Mouse (Mus musculus) heart, adult 9 months (tissue): ENCODE measurements around the gene Tomm6.
A peak's percentile ranks its signal among the peaks of the same experiment; 100 is the strongest.

Experiments used
- DNase-seq, 2 experiments: peaks; one replicate each; pipeline ENCODE4 v3.0.0; 2022; ENCODE audit warnings: low spot score in 2 of 2

Gene Tomm6

DNA sequence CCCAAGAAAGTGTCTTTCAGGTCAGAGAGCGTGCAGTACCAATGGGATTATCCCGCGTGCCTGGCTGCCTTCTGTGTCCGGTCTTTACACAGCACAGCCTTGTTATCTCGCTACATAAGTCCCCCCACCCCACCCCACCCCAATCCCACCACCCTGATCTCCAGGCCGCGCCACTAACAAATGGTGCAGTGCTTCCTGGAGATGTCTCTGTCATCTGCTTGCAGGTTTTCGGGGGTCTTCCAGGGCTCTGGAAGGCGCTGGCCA lies at the start of gene Tomm6:
TSS of gene Tomm6 (minus strand) at position 43 of the 264 bp plus-strand sequence.
- DNase-seq, result no peak

GRCm38 (mm10) chr17:47737271-47738065 lies 49.3 kb upstream of the Tomm6 start:
- DNase-seq, result peak; percentile 93

GRCm38 (mm10) chr17:47736856-47737255 lies 48.7 kb upstream of the Tomm6 start, which contains the start of gene Tfeb:
Gene Tfeb (plus strand): TSS chr17:47737030.
- peak; percentile 91 to 97 for DNase-seq

DNA sequence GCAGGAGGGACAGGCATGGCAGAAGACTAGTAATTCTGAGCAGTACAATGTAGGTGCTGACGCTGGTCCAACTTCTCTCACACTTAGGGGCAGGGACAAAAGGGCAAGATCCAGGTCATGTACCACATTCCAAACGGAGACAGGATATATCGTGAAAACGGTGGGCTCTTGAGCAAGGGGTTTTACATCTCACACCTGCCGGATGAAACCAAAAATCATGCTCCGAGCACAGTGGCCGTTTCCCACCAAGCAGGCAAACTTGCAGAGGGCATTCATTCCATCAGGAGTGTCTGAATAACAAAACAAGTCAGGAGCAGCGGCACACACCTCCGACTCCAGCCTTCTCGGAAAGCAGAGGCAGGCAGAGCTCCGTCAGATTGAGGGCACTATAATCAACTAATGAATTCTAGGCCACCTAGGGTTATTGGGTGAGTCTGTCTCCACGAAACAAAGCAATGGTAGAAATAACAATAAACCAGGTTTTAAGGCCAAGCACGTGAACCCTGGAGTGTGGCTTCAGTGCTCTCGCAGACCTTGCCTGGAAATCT lies 47.4 kb upstream of the Tomm6 start:
- DNase-seq, result no peak

DNA sequence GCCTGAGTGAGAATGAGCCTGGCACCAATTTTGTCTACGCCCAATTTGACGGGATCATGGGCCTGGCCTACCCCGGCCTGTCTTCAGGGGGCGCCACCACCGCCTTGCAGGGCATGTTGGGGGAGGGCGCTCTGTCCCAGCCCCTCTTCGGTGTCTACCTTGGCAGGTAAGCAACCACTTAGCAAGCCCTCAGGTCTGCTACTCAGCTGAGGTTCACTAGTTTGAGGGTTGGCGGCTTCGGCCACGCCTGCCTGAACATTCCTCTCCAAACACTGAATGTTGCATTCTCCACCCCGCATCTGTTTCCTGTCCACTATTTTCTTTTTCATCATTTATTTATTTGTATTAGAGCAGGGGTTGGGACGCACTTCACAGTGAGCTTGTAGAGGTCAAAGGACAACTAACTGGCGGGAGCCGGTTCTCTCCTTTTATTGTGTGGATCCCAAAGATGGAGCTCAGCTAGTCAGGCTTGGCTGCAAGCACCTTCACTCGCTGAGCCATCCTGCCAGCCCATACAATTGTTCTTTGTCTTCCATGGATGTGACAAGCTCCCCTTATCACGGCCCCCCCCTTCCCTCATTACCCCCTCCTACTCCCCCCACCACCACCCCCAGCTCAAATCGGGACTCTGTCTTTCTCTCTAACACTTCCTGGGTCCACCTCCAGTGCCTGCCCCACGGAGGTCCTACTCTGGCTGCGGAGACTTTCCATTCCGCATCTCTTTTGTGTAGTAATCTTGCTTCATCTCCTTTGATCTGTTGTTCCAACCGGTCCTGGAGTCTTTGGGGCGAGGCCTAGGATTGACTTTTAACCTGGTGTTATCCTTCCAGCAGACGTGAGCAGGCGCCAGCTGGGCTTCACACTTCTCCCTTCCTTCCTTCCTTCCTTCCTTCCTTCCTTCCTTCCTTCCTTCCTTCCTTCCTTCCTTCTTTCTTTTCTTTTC lies 42.7 kb upstream of the Tomm6 start:
- DNase-seq, result no peak

DNA sequence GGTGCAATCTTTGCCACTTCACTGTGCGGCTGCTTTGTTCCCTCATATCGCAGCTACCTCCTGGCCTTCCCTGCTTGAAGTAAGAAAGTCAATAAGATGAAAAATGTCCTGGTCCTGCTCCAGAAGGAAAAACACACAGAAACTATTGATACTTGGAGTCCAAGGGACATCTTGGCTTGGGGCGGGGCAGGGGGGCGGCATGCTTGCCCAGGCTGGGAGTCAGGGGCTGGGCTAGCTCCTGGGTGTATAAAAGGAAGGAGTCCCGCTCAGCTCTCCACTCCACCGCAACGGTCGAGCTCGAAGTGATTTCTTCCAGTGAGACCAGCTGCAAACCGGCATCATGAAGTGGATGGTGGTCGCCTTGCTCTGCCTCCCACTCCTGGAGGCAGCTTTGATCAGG lies 38.4 kb upstream of the Tomm6 start, which contains the start of gene Pgc:
TSS of gene Pgc (plus strand) at position 277 of the 400 bp plus-strand sequence.
- DNase-seq, result no peak

GRCm38 (mm10) chr17:47721183-47721582 lies 33.0 kb upstream of the Tomm6 start:
- DNase-seq, result no peak

DNA sequence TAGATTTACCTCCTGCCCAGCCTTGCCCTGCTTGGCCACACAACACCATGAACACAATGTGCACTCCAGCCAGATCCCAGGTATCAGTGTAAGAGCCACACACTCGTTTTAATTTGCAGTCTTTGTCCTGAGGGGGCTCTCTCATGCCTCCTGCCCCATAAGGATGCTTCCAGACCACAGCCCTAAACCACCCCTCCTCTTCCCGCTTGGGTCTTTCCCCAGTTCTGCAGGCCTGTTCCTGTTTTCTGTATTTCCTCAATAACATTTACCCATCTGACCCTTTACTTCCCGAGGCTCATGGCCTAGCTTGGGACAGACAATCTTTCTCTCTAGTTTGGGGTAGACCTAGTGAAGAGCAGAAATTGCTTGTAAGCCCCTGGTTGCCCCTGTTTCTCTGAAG lies 26.9 kb upstream of the Tomm6 start:
- DNase-seq, result no peak

DNA sequence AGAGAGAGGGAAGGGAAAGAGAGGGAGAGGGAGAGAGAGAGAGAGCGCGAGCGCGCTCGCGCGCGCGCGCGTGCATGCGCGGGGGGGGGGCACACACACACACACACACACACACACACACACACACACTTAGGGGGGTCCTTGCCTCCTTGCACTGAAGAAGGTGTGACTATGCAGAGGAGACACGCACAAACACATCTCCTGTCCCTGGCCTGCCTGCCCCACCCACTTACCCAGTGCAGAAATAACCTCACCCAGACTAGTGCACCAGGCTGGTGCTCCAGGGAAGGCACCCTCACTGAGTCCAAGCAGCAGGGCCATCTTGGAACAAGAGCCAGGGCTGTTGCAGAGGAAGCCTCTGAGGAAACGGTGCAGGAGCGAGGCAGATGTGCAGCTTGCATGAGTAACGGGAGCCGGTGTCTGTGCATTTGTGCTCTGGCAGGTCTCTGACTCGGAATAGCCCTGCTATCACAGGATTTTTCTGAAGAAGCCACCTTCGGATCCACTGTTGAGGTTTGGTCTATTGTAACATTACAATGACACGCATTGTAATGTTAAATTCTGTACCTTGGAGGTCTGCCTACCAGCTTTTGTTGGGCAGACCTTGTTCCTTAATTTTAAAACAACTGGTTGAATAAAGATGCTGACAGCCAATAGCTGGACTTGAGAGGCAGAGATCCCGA lies 24.8 kb upstream of the Tomm6 start:
- no peak for DNase-seq

- no peak for DNase-seq
Measured at GRCm38 (mm10) chr17:47711883-47712282, 23.7 kb upstream of the Tomm6 start.

GRCm38 (mm10) chr17:47710036-47710435 lies 21.9 kb upstream of the Tomm6 start:
- no peak for DNase-seq

GRCm38 (mm10) chr17:47708972-47709371 lies 20.8 kb upstream of the Tomm6 start:
- no peak for DNase-seq

- DNase-seq, result no peak
Measured at GRCm38 (mm10) chr17:47707961-47708360, 19.8 kb upstream of the Tomm6 start.

- DNase-seq, result no peak
Measured at GRCm38 (mm10) chr17:47706196-47706595, 18.0 kb upstream of the Tomm6 start.

GRCm38 (mm10) chr17:47704692-47705091 lies 16.5 kb upstream of the Tomm6 start:
- no peak for DNase-seq

DNA sequence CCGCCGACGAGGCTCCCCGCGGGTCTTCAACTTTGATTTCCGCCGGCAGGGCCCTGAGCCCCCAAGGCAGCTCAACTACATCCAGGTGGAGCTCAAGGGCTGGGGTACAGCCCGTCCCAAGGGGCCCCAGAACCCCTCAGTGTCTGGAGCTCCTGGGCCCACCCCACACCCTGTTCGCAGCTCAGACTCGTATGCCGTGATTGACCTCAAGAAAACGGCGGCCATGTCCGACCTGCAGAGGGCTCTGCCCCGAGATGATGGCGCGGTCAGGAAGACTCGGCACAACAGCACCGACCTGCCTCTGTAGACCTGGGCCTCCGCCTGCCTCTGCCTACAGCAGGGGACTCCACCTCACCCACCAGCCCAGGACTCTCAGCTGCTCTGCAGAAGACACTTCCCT lies 15.4 kb upstream of the Tomm6 start:
- DNase-seq, result no peak

DNA sequence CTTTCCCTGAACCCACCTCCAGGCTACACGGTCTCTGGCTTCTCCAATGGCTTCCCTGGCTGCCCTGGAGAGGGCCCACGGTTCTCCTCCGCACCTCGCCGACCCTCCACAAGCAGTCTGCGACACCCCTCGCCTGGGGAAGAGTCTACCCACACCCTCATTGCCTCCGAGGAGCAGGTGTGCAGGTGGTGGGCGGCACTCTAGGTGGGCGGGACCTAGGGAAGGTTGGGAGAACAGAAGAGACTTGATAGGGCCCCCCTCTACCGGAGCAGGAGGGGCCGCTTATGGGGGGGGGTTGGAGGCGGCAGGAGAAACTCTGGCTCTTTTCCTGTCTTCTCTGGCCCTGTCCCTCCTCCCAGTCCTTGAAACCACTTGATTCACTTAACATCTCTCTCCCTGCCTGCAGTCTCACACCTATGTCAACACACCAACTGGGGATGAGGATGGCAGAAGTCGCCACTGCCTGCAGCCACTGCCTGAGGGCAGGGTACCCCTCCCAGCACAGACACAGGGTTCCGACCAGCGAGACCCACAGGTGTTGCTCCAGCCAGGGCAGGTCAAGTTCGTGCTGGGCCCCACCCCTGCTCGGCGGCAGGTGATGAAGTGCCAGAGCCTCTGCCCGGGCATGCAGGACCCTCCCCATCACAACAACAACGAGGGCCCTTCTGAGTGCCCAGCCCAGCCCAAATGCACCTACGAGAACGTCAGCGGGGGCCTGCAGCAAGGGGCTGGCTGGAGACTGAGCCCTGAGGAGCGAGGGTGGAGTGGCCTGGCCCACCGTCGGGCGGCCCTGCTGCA lies 14.6 kb upstream of the Tomm6 start:
- no peak for DNase-seq

DNA sequence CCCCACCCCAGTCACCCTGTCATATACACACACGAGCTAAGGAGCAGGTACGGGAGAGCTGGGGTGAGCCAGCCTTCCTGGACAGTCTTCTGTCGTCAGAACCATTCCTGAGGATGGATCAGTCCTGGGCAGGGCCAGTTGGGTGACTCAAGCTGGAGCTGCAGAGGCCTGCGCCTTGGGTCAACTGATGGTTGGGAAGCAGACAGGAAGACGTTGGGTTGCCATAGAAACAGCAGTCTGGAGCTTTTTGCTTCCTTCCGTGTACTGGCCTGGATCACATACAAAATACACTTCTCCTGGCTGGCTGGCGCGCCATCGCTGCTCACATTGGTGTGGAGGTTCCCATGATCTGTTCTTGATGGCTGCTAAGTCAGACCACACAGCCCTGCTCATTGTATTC lies 13.6 kb upstream of the Tomm6 start:
- DNase-seq, result no peak

DNA sequence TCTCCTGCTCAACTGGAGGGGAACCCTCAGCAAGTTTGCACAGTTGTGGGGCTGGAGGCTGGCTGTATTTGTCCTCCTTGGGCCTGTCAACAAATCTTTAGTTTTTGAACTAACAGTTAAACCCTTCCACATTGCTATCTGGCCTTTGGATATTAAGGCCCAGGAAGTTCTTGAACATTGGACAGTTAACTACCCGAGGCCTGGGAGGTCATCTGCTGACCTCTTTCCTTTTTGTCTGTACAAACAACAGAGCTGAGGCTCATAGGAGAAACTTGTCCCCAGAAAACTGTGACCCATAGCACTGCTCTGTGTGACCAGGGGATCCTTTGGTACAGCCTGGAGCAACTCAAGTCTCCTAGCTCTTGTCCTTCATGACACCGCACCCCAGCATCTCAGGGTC lies 10.9 kb upstream of the Tomm6 start:
- DNase-seq, result no peak

GRCm38 (mm10) chr17:47698156-47698555 lies 10.0 kb upstream of the Tomm6 start:
- DNase-seq, result no peak

DNA sequence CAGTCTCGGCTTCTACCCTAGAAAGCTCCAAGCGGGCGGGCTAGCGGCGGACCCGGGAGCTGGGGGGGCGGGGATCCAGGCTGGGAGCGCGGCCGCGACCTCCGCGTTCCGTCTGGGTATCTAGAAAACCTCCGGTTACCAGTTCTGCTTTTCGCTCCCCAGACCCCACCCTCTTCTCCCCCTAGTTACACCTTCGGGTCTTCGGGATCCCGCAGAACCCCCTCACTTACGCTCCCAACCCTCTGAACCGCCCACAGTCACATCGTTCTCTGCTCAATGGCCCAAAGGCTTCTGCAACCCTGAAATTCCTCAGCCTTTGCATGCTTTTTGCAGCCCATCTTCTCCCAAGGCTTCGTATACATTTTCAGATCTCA lies 7.1 kb upstream of the Tomm6 start:
- no peak for DNase-seq
